Mouse (Mus musculus) heart, adult 2 months (tissue): ENCODE measurements at regions not wholly inside any gene's neighbourhood (a gene's known extent, or its start where the extent isn't known, plus 50 kb on each side); places are given as distances from the start of the nearest gene placed in this dataset.
A peak's percentile ranks its signal among the peaks of the same experiment; 100 is the strongest.

Source experiments
- DNase-seq, 2 experiments: peaks; one replicate each; pipeline ENCODE4 v3.0.0; 2021
- H3K27ac ChIP-seq: fragments of 200-600 bp; 2 replicates; pipeline ENCODE4 v1.8.1; 2022
- H3K27me3 ChIP-seq: fragments of 200-500 bp; 2 replicates; pipeline ENCODE4 v1.6.1; 2012; ENCODE audit warnings: mild to moderate bottlenecking, low read length, inconsistent platforms, mixed read lengths; ENCODE audit not compliant: control insufficient read depth, insufficient read depth
- H3K36me3 ChIP-seq: fragments of 200-500 bp; 2 replicates; pipeline ENCODE4 v1.6.1; 2012; ENCODE audit warnings: low read length, inconsistent platforms; ENCODE audit not compliant: control insufficient read depth, insufficient read depth
- H3K4me1 ChIP-seq: fragments of 200-500 bp; 2 replicates; pipeline ENCODE4 v1.6.1; 2011; ENCODE audit warnings: low read length; ENCODE audit not compliant: control insufficient read depth, insufficient read depth
- H3K4me3 ChIP-seq: fragments of 200-600 bp; 2 replicates; pipeline ENCODE4 v1.8.1; 2022
- H3K79me2 ChIP-seq: fragments of 200-500 bp; replicated peaks from 2 replicates; pipeline ENCODE4 v1.6.1; 2012; ENCODE audit warnings: mild to moderate bottlenecking, inconsistent platforms, low read length, moderate library complexity, mixed read lengths; ENCODE audit not compliant: control insufficient read depth, insufficient read depth
- H3K9ac ChIP-seq: fragments of 200-500 bp; 2 replicates; pipeline ENCODE4 v1.6.1; 2012; ENCODE audit warnings: low read depth, mild to moderate bottlenecking, control low read depth, inconsistent platforms, low read length, mixed read lengths
- CTCF ChIP-seq: fragments of 200-600 bp; IDR thresholded peaks from 2 replicates; pipeline ENCODE4 v1.8.1; 2022; ENCODE audit warnings: antibody characterized with exemption, mild to moderate bottlenecking, moderate library complexity
- EP300 ChIP-seq: fragments of 200-500 bp; IDR thresholded peaks from 2 replicates; pipeline ENCODE4 v1.6.1; 2011; ENCODE audit warnings: low read depth, low read length, control low read depth; ENCODE audit not compliant: insufficient read depth
- POLR2A ChIP-seq: fragments of 200-500 bp; IDR thresholded peaks from 2 replicates; pipeline ENCODE4 v1.6.1; 2011; ENCODE audit warnings: mild to moderate bottlenecking, low read depth, low read length, control low read depth; ENCODE audit not compliant: insufficient read depth
- WGBS: fragments of 180-500 bp; shearing (Covaris S2); methylation state at CpG from one replicate; pipeline ENCODE4 v1.1.7; 2018; 5-methylcytosine and 5-hydroxymethylcytosine counted together
- intact Hi-C: fragments of 180-260 bp; cut with DNase I; formaldehyde crosslinking; loops from one replicate; pipeline ENCODE4 v1.15.1; 2025

GRCm38 (mm10) chr15:71240647-71241351 is 2593.6 kb upstream of the Gm6569 start:
- DNase-seq: peak; percentile 33 to 70
- intact Hi-C loops: loop anchor here (10.0 kb wide), 1 partner anchor 134 kb away; no protein-coding TSS in a partner anchor
- Histone ChIP-seq H3K27ac (no peak overlapping the region), H3K9ac (no peak overlapping the region), H3K4me3 (no peak overlapping the region), H3K36me3 (no peaks in the 10 kb centered on the region), H3K4me1 (no peaks in the 10 kb centered on the region), H3K79me2 (no peaks in the 10 kb centered on the region), H3K27me3 (no peaks in the 10 kb centered on the region)
- WGBS: 40% methylated on average over 9 of the region's 9 CpGs
- TF ChIP-seq CTCF: peak; percentile 82
- TF ChIP-seq EP300: no peak

- no peak for TF ChIP-seq POLR2A
- peak; percentile 97 for TF ChIP-seq EP300
- Histone ChIP-seq H3K79me2 (no peaks in the 10 kb centered on the region), H3K27ac (no peak overlapping the region), H3K9ac (no peak overlapping the region), H3K4me3 (no peak overlapping the region), H3K27me3 (no peaks in the 10 kb centered on the region), H3K4me1 (no peaks in the 10 kb centered on the region), H3K36me3 (no peaks in the 10 kb centered on the region)
- peak; percentile 28 to 74 for DNase-seq
- intact Hi-C loops: loop anchor here (10.0 kb wide), 1 partner anchor 131 kb away; no protein-coding TSS in a partner anchor
- 44% methylated on average over 9 of the region's 9 CpGs for WGBS
These were observed 2590.8 kb upstream of the Gm6569 start for GRCm38 (mm10) chr15:71243539-71243938.

- no peak for TF ChIP-seq EP300
- no peak for TF ChIP-seq CTCF
- no peak for TF ChIP-seq POLR2A
- H3K9ac ChIP-seq: no peak overlapping the region
- DNase-seq: no peak
- WGBS: 87% methylated on average over 2 of the region's 2 CpGs
- H3K4me3 ChIP-seq: no peak overlapping the region
- H3K27ac ChIP-seq: no peak overlapping the region
- intact Hi-C loops: no loop called here
- no peaks in the 10 kb centered on the region for H3K36me3 ChIP-seq
- H3K4me1 ChIP-seq: no peaks in the 10 kb centered on the region
- H3K27me3 ChIP-seq: no peaks in the 10 kb centered on the region
- no peaks in the 10 kb centered on the region for H3K79me2 ChIP-seq
These were observed 2558.3 kb upstream of the Gm6569 start for GRCm38 (mm10) chr15:71275876-71276565.

- TF ChIP-seq POLR2A (no peak), CTCF (no peak), EP300 (no peak)
- 58% methylated on average over 2 of the region's 2 CpGs for whole genome bisulfite sequencing
- H3K9ac ChIP-seq: no peak overlapping the region
These were observed 2557.8 kb upstream of the Gm6569 start for GRCm38 (mm10) chr15:71276566-71276912.

GRCm38 (mm10) chr15:71277388-71277787 is 2557.0 kb upstream of the Gm6569 start:
- H3K4me3 ChIP-seq: no peak overlapping the region
- H3K27me3 ChIP-seq: no peaks in the 10 kb centered on the region
- no peak for DNase-seq
- H3K36me3 ChIP-seq: no peaks in the 10 kb centered on the region
- H3K27ac ChIP-seq: no peak overlapping the region
- TF ChIP-seq EP300: no peak
- H3K79me2 ChIP-seq: no peaks in the 10 kb centered on the region
- H3K9ac ChIP-seq: no peak overlapping the region
- H3K4me1 ChIP-seq: no peaks in the 10 kb centered on the region
- WGBS: 62% methylated on average over 2 of the region's 2 CpGs
- intact Hi-C loops: no loop called here

More at GRCm38 (mm10) chr15:71276566-71276912, 2557.8 kb upstream of the Gm6569 start:
- Histone ChIP-seq H3K79me2 (no peaks in the 10 kb centered on the region), H3K27me3 (no peaks in the 10 kb centered on the region), H3K4me3 (no peak overlapping the region), H3K27ac (no peak overlapping the region), H3K4me1 (no peaks in the 10 kb centered on the region), H3K36me3 (no peaks in the 10 kb centered on the region)
- no peak for DNase-seq
- intact Hi-C loops: no loop called here

GRCm38 (mm10) chr15:71283775-71284174 is 2550.6 kb upstream of the Gm6569 start:
- TF ChIP-seq EP300: no peak
- TF ChIP-seq CTCF: no peak
- TF ChIP-seq POLR2A: no peak
- intact Hi-C loops: no loop called here
- Histone ChIP-seq H3K27me3 (no peaks in the 10 kb centered on the region), H3K79me2 (no peaks in the 10 kb centered on the region), H3K27ac (no peak overlapping the region), H3K4me3 (no peak overlapping the region), H3K9ac (no peak overlapping the region), H3K36me3 (no peaks in the 10 kb centered on the region), H3K4me1 (no peaks in the 10 kb centered on the region)
- DNase-seq: no peak
- WGBS: 68% methylated on average over 3 of the region's 3 CpGs
